ENCODE assay signal across 19 mouse cellular contexts in the genomic region with DNA sequence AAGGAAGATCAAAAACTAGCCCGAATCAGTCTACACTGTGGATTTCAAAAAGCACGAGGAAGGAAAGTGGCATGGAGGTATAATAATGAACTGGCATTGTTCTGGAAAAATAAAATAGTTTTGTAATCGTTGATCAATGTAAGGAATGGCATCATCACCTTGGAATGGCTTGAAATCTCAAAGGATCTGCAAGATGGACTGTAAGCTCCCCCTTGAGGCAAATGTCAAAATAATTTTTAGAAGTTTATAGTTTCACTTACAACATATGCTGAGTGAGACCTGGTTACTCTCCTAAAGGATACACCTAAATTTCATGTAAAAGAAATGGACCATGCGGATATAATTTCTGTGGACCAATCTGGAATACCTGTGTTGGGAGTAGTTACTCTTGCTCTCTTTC. TPM values are rescaled to one million over a fixed set of nuclear protein-coding genes. Genes with fewer than 3 reads are reported as not detected.
DNase-seq lines count a peak whose midpoint lies in the region; ATAC-seq and TF ChIP-seq lines count a peak whose summit lies in the region.
"Had no signal": no experiment of that assay in that cellular context is flagged by ENCODE, and none has a peak within 500 bp of the region (broad histone marks: within the 10 kb centered on the region; RNA-seq: fewer than 3 reads in every experiment).

No protein-coding gene starts in this region.

- H3K36me3 ChIP-seq in embryonic facial prominence, embryonic 11.5 days (replicated peaks; ENCODE audit: control insufficient read depth, insufficient read depth, low read depth, low read length): no peaks in the 10 kb centered on the region
- no peaks in the 10 kb centered on the region for H3K36me3 ChIP-seq in embryonic facial prominence, embryonic 10.5 days (replicated peaks)
- H3K36me3 ChIP-seq in hindbrain, embryonic 14.5 days (replicated peaks; ENCODE audit: control insufficient read depth, insufficient read depth): no peaks in the 10 kb centered on the region
- H3K36me3 ChIP-seq in hindbrain, embryonic 11.5 days (ENCODE audit: control insufficient read depth, insufficient read depth, low read length): no peaks in the 10 kb centered on the region
- H3K36me3 ChIP-seq in midbrain, embryonic 14.5 days (ENCODE audit: control insufficient read depth, insufficient read depth, low read length): no peaks in the 10 kb centered on the region
- H3K36me3 ChIP-seq in midbrain, embryonic 16.5 days (ENCODE audit: control insufficient read depth, insufficient read depth, low read length): no peaks in the 10 kb centered on the region
- H3K36me3 ChIP-seq in myocyte (ENCODE audit: control insufficient read depth, insufficient read depth): no peaks in the 10 kb centered on the region
- H3K36me3 ChIP-seq: heart, embryonic 15.5 days; midbrain, embryonic 15.5 days had no signal

- H3K27ac ChIP-seq in embryonic facial prominence, embryonic 11.5 days (replicated peaks; ENCODE audit: low read depth, low read length): no peak overlapping the region
- no peak overlapping the region for H3K27ac ChIP-seq in embryonic facial prominence, embryonic 10.5 days (replicated peaks)
- H3K27ac ChIP-seq in hindbrain, embryonic 14.5 days: no peak overlapping the region
- no peak overlapping the region for H3K27ac ChIP-seq in hindbrain, embryonic 11.5 days (ENCODE audit: low read depth, low read length)
- no peak overlapping the region for H3K27ac ChIP-seq in midbrain, embryonic 14.5 days (replicated peaks; ENCODE audit: low read depth, low read length)
- H3K27ac ChIP-seq in midbrain, embryonic 16.5 days (ENCODE audit: low read length): no peak overlapping the region
- H3K27ac ChIP-seq: heart, embryonic 15.5 days; liver, embryonic 14.5 days; macrophage; midbrain, embryonic 15.5 days had no signal

- no peak overlapping the region for H3K4me2 ChIP-seq in embryonic facial prominence, embryonic 11.5 days (ENCODE audit: low read depth, low read length)
- H3K4me2 ChIP-seq in hindbrain, embryonic 14.5 days (replicated peaks): no peak overlapping the region
- H3K4me2 ChIP-seq in hindbrain, embryonic 11.5 days (replicated peaks; ENCODE audit: low read depth, low read length): no peak overlapping the region
- H3K4me2 ChIP-seq in midbrain, embryonic 14.5 days (ENCODE audit: low read length): no peak overlapping the region
- no peak overlapping the region for H3K4me2 ChIP-seq in midbrain, embryonic 16.5 days (ENCODE audit: low read length)
- H3K4me2 ChIP-seq in myocyte (ENCODE audit: low read depth): peak overlapping the region; percentile 1
- H3K4me2 ChIP-seq: heart, embryonic 15.5 days; midbrain, embryonic 15.5 days had no signal

- peak; percentile 51 for DNase-seq in embryonic facial prominence, embryonic 11.5 days (ENCODE audit: low spot score)
- DNase-seq in embryonic facial prominence, embryonic 10.5 days (ENCODE audit: low spot score): no peak
- DNase-seq in hindbrain, embryonic 14.5 days (ENCODE audit: low spot score): peak; percentile 37
- DNase-seq in hindbrain, embryonic 11.5 days (ENCODE audit: low spot score): no peak
- peak; percentile 64 for DNase-seq in midbrain, embryonic 14.5 days
- DNase-seq in adrenal gland, postnatal 10 days: no peak
- DNase-seq: B cell, adult 2 months; cerebellum, adult 11-12 months; gastrocnemius, postnatal 36 days; right cerebral cortex, postnatal 25 days had no signal

- 86% methylated on average over 4 of the region's 4 CpGs for WGBS in embryonic facial prominence, embryonic 11.5 days
- WGBS in embryonic facial prominence, embryonic 10.5 days: 86% methylated on average over 4 of the region's 4 CpGs
- 81% methylated on average over 4 of the region's 4 CpGs for WGBS in hindbrain, embryonic 14.5 days
- 83% methylated on average over 4 of the region's 4 CpGs for WGBS in hindbrain, embryonic 11.5 days
- 81% methylated on average over 4 of the region's 4 CpGs for WGBS in midbrain, embryonic 14.5 days
- 78% methylated on average over 4 of the region's 4 CpGs for WGBS in midbrain, embryonic 16.5 days

- no peak for ATAC-seq in embryonic facial prominence, embryonic 11.5 days (replicated peaks; ENCODE audit: insufficient number of reproducible peaks, low FRiP score, low TSS enrichment, low read depth)
- no peak for ATAC-seq in hindbrain, embryonic 14.5 days (ENCODE audit: low FRiP score)
- ATAC-seq in hindbrain, embryonic 11.5 days (ENCODE audit: low FRiP score): no peak
- ATAC-seq in midbrain, embryonic 14.5 days (ENCODE audit: low FRiP score, low TSS enrichment): no peak
- no peak for ATAC-seq in midbrain, embryonic 16.5 days
- ATAC-seq: activated CD4-positive, CD25-positive, alpha-beta regulatory T cell, adult 4 months; hindbrain, embryonic 16.5 days; midbrain, embryonic 15.5 days had no signal

- H3ac ChIP-seq in myocyte (ENCODE audit: control insufficient read depth, insufficient read length): no peak overlapping the region

- H3K4me3 ChIP-seq in embryonic facial prominence, embryonic 11.5 days (ENCODE audit: low read depth, low read length): no peak overlapping the region
- no peak overlapping the region for H3K4me3 ChIP-seq in embryonic facial prominence, embryonic 10.5 days
- no peak overlapping the region for H3K4me3 ChIP-seq in hindbrain, embryonic 14.5 days (replicated peaks; ENCODE audit: low read length)
- no peak overlapping the region for H3K4me3 ChIP-seq in hindbrain, embryonic 11.5 days (ENCODE audit: low read depth, low read length)
- no peak overlapping the region for H3K4me3 ChIP-seq in midbrain, embryonic 14.5 days (replicated peaks; ENCODE audit: low read depth, low read length)
- no peak overlapping the region for H3K4me3 ChIP-seq in midbrain, embryonic 16.5 days (ENCODE audit: low read depth, low read length)
- no peak overlapping the region for H3K4me3 ChIP-seq in myocyte
- H3K4me3 ChIP-seq: heart, embryonic 15.5 days; midbrain, embryonic 15.5 days had no signal

- no peaks in the 10 kb centered on the region for H3K4me1 ChIP-seq in embryonic facial prominence, embryonic 11.5 days (ENCODE audit: control insufficient read depth, insufficient read depth, low read length)
- H3K4me1 ChIP-seq in embryonic facial prominence, embryonic 10.5 days: no peaks in the 10 kb centered on the region
- no peaks in the 10 kb centered on the region for H3K4me1 ChIP-seq in hindbrain, embryonic 14.5 days (replicated peaks; ENCODE audit: control insufficient read depth, insufficient read depth, low read length)
- no peaks in the 10 kb centered on the region for H3K4me1 ChIP-seq in hindbrain, embryonic 11.5 days (replicated peaks; ENCODE audit: control insufficient read depth, insufficient read depth, low read length)
- no peaks in the 10 kb centered on the region for H3K4me1 ChIP-seq in midbrain, embryonic 14.5 days (ENCODE audit: control insufficient read depth, insufficient read depth, low read length)
- H3K4me1 ChIP-seq in midbrain, embryonic 16.5 days (ENCODE audit: control insufficient read depth, insufficient read depth, low read length): no peaks in the 10 kb centered on the region
- H3K4me1 ChIP-seq: heart, embryonic 15.5 days; midbrain, embryonic 15.5 days had no signal

- H3K9ac ChIP-seq in embryonic facial prominence, embryonic 11.5 days (replicated peaks; ENCODE audit: low read length): no peak overlapping the region
- no peak overlapping the region for H3K9ac ChIP-seq in hindbrain, embryonic 14.5 days
- no peak overlapping the region for H3K9ac ChIP-seq in hindbrain, embryonic 11.5 days (ENCODE audit: low read depth, low read length)
- no peak overlapping the region for H3K9ac ChIP-seq in midbrain, embryonic 14.5 days (replicated peaks; ENCODE audit: low read length)
- H3K9ac ChIP-seq in midbrain, embryonic 16.5 days (ENCODE audit: low read depth, low read length): no peak overlapping the region
- H3K9ac ChIP-seq: heart, embryonic 15.5 days; liver, embryonic 14.5 days; midbrain, embryonic 15.5 days had no signal

- H3K79me2 ChIP-seq in myocyte (ENCODE audit: control insufficient read depth, insufficient read depth): no peaks in the 10 kb centered on the region

- no peaks in the 10 kb centered on the region for H3K9me3 ChIP-seq in embryonic facial prominence, embryonic 11.5 days (replicated peaks; ENCODE audit: control insufficient read depth, low read length)
- no peaks in the 10 kb centered on the region for H3K9me3 ChIP-seq in embryonic facial prominence, embryonic 10.5 days
- no peaks in the 10 kb centered on the region for H3K9me3 ChIP-seq in hindbrain, embryonic 14.5 days (ENCODE audit: control insufficient read depth, low read length)
- H3K9me3 ChIP-seq in hindbrain, embryonic 11.5 days (ENCODE audit: control insufficient read depth, low read length): no peaks in the 10 kb centered on the region
- no peaks in the 10 kb centered on the region for H3K9me3 ChIP-seq in midbrain, embryonic 14.5 days (ENCODE audit: control insufficient read depth, low read length)
- no peaks in the 10 kb centered on the region for H3K9me3 ChIP-seq in midbrain, embryonic 16.5 days (replicated peaks; ENCODE audit: control insufficient read depth, low read length, poor library complexity, severe bottlenecking)
- H3K9me3 ChIP-seq: heart, embryonic 15.5 days; midbrain, embryonic 15.5 days had no signal

- no peak for TF ChIP-seq POLR2A in myocyte (IDR thresholded peaks at IDR 0.05; ENCODE audit: insufficient read length, low read depth)

- no peaks in the 10 kb centered on the region for H3K27me3 ChIP-seq in embryonic facial prominence, embryonic 11.5 days (ENCODE audit: control insufficient read depth, insufficient read depth, low read length)
- H3K27me3 ChIP-seq in embryonic facial prominence, embryonic 10.5 days (replicated peaks; ENCODE audit: low read depth, poor library complexity, severe bottlenecking): no peaks in the 10 kb centered on the region
- no peaks in the 10 kb centered on the region for H3K27me3 ChIP-seq in hindbrain, embryonic 14.5 days (ENCODE audit: control insufficient read depth, insufficient read depth, low read length)
- no peaks in the 10 kb centered on the region for H3K27me3 ChIP-seq in hindbrain, embryonic 11.5 days (ENCODE audit: control insufficient read depth, insufficient read depth, low read length)
- no peaks in the 10 kb centered on the region for H3K27me3 ChIP-seq in midbrain, embryonic 14.5 days (ENCODE audit: control insufficient read depth, insufficient read depth, low read length)
- H3K27me3 ChIP-seq in midbrain, embryonic 16.5 days (ENCODE audit: control insufficient read depth, insufficient read depth, low read depth, low read length): no peaks in the 10 kb centered on the region
- H3K27me3 ChIP-seq in myocyte (ENCODE audit: control insufficient read depth, insufficient read depth, insufficient read length): no peaks in the 10 kb centered on the region
- H3K27me3 ChIP-seq: heart, embryonic 15.5 days; midbrain, embryonic 15.5 days had no signal

RNA-seq across cellular contexts. Expression of a gene that starts 19.6 kb away (rescaled TPM):
- polyA plus RNA-seq in embryonic facial prominence, embryonic 11.5 days (2014; fragmentation: Nextera tagmentation; extraction: Ambion mirVana): 1.8 and 3.3 TPM in 2 replicates
- polyA plus RNA-seq in embryonic facial prominence, embryonic 10.5 days (2016; fragmentation: Nextera tagmentation; extraction: Ambion mirVana): 0.47 and 0.63 TPM in 2 replicates
- polyA plus RNA-seq in hindbrain, embryonic 14.5 days (2014; fragmentation: Nextera tagmentation; extraction: Ambion mirVana): 31.8 and 37.5 TPM in 2 replicates
- polyA plus RNA-seq in hindbrain, embryonic 11.5 days (2014; fragmentation: Nextera tagmentation; extraction: Ambion mirVana): 2.5 and 2.9 TPM in 2 replicates
- 5.8 and 6.3 TPM in 2 replicates for polyA plus RNA-seq in midbrain, embryonic 14.5 days (2014; fragmentation: Nextera tagmentation; extraction: Ambion mirVana)
- 7.4 and 10.7 TPM in 2 replicates for polyA plus RNA-seq in midbrain, embryonic 16.5 days (2015; fragmentation: Nextera tagmentation; extraction: Ambion mirVana)
- polyA plus RNA-seq in myocyte (2012; fragmentation: generic; extraction: Trizol): 0.01 TPM
- 1 to 10 TPM; 2.1 to 2.9 TPM for total RNA-seq in adrenal gland, postnatal 10 days (2021)
- total RNA-seq: common myeloid progenitor, adult 5-6 weeks had no signal
- polyA plus RNA-seq: activated CD4-positive, CD25-positive, alpha-beta regulatory T cell, adult 4 months; macrophage had no signal

Comparison
In these comparisons a context has a peak if more than half of its experiments do, and no peak if none do; other contexts are left out.
1. DNase-seq: peak in embryonic facial prominence, embryonic 11.5 days (single experiment), hindbrain, embryonic 14.5 days (single experiment) and midbrain, embryonic 14.5 days (single experiment); none in embryonic facial prominence, embryonic 10.5 days (single experiment), hindbrain, embryonic 11.5 days (single experiment) and adrenal gland, postnatal 10 days (single experiment).